In genomic region chr14:56468145-56468544, GRCm38 (mm10) we compare ENCODE assay signal across 12 mouse cellular contexts.
DNase-seq lines count a peak whose midpoint lies in the region; ATAC-seq and TF ChIP-seq lines count a peak whose summit lies in the region.
"Had no signal": no experiment of that assay in that cellular context is flagged by ENCODE, and none has a peak within 500 bp of the region (broad histone marks: within the 10 kb centered on the region; RNA-seq: fewer than 3 reads in every experiment).

No protein-coding gene starts in this region.

- TF ChIP-seq CTCF in E14TG2a.4 (conservative IDR thresholded peaks at IDR 0.05; ENCODE audit: low read length): peak; percentile 51

- 0 out of 2 replicates have a peak, but pooled peaks have one; percentile 40 for ATAC-seq in liver, embryonic 12.5 days

- H3K9ac ChIP-seq in liver, embryonic 12.5 days: no peak overlapping the region
- H3K9ac ChIP-seq: embryonic facial prominence, embryonic 12.5 days; hindbrain, embryonic 14.5 days had no signal

- H3K27me3 ChIP-seq in E14TG2a.4 (ENCODE audit: insufficient read depth, low read length): no peaks in the 10 kb centered on the region
- H3K27me3 ChIP-seq in liver, embryonic 12.5 days (replicated peaks): no peaks in the 10 kb centered on the region
- H3K27me3 ChIP-seq: embryonic facial prominence, embryonic 12.5 days had no signal

- DNase-seq in kidney, adult 9 months: peak; percentile 21
- DNase-seq in kidney, adult 18-20 months: no peak
- peak; percentile 31 for DNase-seq in WW6 (ENCODE audit: low read depth, low spot score)
- no peak for DNase-seq in ovary, postnatal 36 days (ENCODE audit: low spot score)
- no peak for DNase-seq in frontal cortex, postnatal 10 days (ENCODE audit: low spot score in 2 of 2)
- DNase-seq in heart, adult 8-10 months (ENCODE audit: low spot score): no peak
- DNase-seq: right cerebral cortex, postnatal 25 days had no signal

- no peak overlapping the region for H3K4me2 ChIP-seq in liver, embryonic 12.5 days
- H3K4me2 ChIP-seq: embryonic facial prominence, embryonic 12.5 days; hindbrain, embryonic 14.5 days had no signal

- H3K36me3 ChIP-seq in E14TG2a.4 (ENCODE audit: insufficient read depth, low read length): peaks cover 72% of the 10 kb centered on the region
- H3K36me3 ChIP-seq in liver, embryonic 12.5 days: no peaks in the 10 kb centered on the region
- H3K36me3 ChIP-seq: embryonic facial prominence, embryonic 12.5 days had no signal

- H3K4me3 ChIP-seq in E14TG2a.4 (replicated peaks; ENCODE audit: low read length): no peak overlapping the region
- no peak overlapping the region for H3K4me3 ChIP-seq in liver, embryonic 12.5 days
- H3K4me3 ChIP-seq: embryonic facial prominence, embryonic 12.5 days had no signal

- 21% methylated on average over 1 of the region's 1 CpGs for WGBS in liver, embryonic 12.5 days (ENCODE audit: insufficient replicate concordance)

- H3K27ac ChIP-seq in liver, embryonic 12.5 days: no peak overlapping the region
- H3K27ac ChIP-seq: embryonic facial prominence, embryonic 12.5 days; hindbrain, embryonic 14.5 days; macrophage had no signal

- peaks cover 10% of the 10 kb centered on the region for H3K4me1 ChIP-seq in E14TG2a.4 (replicated peaks; ENCODE audit: low read depth, low read length)
- H3K4me1 ChIP-seq in liver, embryonic 12.5 days: no peaks in the 10 kb centered on the region
- H3K4me1 ChIP-seq: embryonic facial prominence, embryonic 12.5 days had no signal

- H3K9me3 ChIP-seq in E14TG2a.4 (ENCODE audit: low read length): no peaks in the 10 kb centered on the region
- no peaks in the 10 kb centered on the region for H3K9me3 ChIP-seq in liver, embryonic 12.5 days (replicated peaks)
- H3K9me3 ChIP-seq: embryonic facial prominence, embryonic 12.5 days had no signal

Comparison
In these comparisons a context has a peak if more than half of its experiments do, and no peak if none do; other contexts are left out.
1. DNase-seq: peak in kidney, adult 9 months (single experiment) and WW6 (single experiment); none in kidney, adult 18-20 months (single experiment), ovary, postnatal 36 days (single experiment), frontal cortex, postnatal 10 days (0 of 2) and heart, adult 8-10 months (single experiment).